Mouse (Mus musculus) B cell, adult 2 months (primary cell): ENCODE results near the gene Tra2a.
"Not testable (repeated sequence)": the region's sequence is repeated elsewhere in the genome, so short reads cannot be mapped to it uniquely, and the experiment has no call there.

ENCODE experiments used
- DNase-seq, 2 experiments: peaks; one replicate each; pipeline ENCODE4 v3.0.0; 2022

Gene Tra2a

DNA sequence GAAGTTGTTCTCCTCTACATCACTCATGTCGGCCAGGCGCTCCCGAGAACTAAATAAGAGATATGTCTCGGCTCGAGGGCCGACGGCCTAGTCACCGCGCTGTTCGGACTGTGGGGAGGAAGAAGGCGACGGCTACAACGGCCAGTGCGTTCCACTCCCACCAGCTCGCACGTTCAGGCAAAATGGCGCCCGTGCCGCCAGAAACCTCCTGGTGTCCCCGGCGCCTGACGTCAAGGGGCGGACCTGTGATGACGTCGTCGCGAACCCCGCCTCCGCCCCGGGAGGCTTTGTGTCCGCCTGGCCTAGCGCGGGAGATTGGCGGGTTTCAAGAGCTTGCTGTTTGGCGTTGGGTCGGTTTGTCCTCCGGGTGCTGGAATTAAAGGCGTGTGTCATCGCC, at the start of gene Tra2a:
Gene Tra2a, minus strand, starts transcription at position 187 of the 397 bp plus-strand sequence.
- DNase-seq = peak; percentile 99

DNA sequence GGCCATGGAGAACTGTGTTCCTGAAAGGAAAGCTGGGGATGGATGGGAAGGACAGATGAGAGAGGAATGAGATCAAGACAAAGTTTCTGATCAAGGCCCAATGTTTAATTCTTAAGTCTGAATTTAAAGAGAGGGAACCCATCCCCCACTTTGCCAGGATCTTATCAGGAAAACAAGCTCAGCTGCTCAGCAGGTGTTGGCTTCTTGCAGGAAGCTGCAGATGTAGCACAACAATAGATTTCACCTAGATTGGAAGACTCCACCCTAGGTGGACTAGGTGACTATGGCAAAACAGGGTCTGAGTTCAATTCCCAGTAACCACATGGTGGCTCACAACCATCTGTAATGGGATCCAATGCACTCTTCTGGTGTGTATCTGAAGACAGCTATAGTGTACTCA, 34.5 kb upstream of the Tra2a start:
- DNase-seq = no peak

DNA sequence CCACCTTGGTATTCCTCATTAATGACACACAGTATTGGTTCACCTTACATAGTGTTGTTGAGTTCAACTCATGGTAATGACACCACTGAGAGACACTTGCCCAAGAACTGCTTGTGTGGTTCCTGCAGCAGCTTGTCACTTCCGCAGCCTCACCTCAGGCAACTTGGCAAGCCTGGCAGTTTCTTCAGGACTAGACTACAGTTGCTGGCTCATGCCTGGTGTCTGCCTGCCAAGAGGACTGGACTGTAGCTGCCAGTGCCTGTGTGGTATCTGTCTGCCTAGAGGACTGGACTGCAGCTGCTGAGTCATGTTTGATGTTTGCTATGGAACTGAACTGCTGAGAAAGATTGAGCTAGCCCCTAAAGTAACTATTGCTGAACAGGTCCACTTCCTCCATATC, 18.3 kb upstream of the Tra2a start:
- no peak for DNase-seq

DNA sequence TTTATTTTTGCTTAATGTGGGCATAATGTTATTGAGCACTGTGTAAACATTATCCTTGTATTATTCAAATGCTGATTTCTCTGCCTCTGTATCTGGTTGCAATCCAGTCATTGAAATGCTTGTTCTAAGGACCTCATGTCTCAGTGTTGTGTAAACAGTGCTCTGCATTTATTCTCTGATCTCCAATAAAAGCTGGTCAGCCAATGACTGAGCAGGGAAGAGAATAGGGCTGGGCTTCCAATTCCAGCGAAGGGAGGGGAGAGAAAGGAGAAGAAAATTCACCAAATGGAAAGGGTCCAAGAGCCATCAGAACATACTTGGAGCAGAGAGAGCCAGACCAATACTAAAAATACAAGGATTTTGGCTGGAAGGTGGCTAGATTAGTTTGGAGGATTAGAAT, 17.1 kb upstream of the Tra2a start:
- no peak for DNase-seq

DNA sequence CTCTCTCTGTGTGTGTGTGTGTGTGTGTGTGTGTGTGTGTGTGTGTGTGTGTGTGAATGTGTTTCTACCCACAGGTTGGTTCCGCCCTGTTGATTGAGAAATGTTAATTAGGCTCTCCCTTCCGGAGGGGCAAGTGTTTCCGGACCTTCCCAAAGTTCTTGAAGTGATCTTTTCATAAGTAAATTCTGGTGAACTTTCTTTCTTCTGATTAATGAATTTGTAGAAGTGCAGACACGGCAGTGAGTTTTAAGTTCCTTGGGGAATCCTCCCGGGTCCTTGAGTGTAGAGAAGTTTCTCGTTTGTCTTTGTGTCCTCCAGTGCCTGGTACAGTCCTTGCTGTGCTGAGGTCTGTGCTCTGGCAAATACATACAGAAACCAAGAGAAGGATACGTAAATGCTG, 11.5 kb upstream of the Tra2a start:
- no peak for DNase-seq

DNA sequence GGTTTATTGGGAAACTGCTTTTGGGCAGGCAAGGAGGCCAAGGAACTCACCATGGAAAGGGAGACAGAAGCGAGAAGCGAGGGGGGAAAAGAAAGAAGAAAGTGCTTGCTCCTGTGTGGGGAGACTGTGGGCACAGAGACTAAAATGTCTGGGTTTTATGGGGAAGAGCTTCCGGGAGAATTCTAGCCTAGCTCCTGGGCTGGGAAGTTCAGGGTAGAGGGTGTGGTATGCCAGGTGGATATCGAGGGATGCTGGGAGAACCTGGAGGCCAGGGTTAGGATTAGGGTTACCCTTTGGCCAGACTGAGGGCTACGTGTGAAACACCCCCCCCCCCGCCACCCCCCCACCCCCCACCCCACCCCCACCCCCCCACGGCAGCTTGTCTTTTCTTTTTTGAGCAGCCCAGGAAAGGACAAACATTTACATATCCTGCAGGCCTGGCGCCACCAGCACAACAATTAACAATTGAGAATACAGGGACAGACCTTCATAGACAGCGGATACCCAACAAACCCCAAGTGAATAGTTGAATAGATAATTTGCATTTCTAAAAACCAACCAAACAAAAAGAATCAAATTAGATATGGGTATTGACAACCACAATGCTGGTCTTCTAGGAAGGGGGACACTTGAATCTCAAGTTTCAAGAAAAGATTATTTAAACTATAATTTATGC, 10.7 kb upstream of the Tra2a start:
- no peak for DNase-seq

DNA sequence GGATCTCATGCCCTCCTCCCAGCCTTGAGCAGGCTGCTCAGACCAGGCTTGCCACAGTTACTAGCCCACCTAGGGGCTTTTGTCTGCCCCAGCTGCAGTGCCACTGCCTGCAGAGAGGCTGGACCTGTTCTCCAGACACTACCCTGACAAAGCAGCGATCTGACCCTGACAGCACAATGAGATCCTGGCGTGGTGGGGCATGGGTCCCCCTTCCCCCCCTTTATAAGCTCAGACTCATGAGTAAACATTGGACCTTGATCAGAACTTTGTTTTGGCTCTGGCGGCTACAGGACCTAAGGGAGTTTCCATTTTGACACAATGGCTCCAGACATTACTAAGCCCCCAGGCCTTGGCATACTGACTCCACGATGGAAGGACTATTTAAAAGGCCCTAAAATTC, 10.1 kb upstream of the Tra2a start:
- no peak for DNase-seq

DNA sequence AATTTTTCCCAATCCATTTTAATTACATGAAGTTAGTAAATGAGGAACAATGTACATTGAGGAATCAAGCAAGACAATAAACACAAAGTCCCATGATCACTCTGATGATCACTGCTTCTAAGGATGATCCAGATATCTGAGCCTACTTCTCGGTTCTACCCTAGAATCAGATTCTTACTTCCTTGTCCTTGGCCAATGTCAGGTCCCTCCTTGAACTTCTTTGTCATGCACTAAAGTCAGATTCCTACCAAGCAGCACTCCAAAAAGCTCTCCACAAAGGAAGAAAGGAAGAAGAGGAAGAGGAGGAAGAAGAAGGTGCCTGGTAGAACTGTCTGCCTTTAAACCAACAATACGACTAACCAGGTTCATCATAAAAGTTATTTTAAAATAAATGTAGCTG, 9.0 kb upstream of the Tra2a start:
- no peak for DNase-seq

DNA sequence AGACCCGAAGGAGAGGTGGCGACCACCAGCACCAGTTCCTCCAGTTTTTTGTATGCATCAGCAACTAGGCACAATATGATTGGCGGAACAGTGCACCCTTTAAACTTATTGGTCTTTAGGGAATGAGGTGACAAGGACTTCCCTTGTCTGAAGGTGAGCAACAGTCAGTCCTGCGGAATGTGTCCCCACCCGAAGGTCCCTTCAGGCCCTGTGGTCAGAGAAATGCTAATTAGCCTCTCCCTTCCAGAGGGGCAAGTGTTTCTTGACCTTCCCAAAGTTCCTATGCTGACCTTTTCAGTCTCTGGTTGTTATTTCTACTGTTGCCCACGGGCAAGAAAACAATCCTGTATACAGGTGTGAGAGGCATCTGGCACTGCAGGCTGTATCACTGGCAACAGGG, 8.0 kb upstream of the Tra2a start:
- no peak for DNase-seq

DNA sequence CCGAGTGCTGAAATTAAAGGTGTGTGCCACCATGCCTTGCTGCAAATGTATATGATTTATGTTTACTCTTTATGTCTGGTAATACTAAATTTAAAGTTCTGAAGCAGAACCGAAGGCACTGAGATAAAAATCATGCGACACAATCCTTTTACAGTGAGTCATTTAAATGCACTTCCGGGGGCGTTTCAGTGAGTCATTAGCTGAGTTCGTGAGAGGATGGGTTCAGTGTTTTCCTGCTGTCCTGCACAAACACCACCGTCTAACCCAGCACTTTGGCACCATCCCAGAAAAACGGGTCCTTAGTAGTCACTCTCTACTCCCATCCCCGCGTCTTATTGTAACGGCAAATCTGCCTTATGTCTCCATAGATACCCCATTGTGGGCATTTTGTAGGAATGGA, 6.1 kb upstream of the Tra2a start:
- no peak for DNase-seq

DNA sequence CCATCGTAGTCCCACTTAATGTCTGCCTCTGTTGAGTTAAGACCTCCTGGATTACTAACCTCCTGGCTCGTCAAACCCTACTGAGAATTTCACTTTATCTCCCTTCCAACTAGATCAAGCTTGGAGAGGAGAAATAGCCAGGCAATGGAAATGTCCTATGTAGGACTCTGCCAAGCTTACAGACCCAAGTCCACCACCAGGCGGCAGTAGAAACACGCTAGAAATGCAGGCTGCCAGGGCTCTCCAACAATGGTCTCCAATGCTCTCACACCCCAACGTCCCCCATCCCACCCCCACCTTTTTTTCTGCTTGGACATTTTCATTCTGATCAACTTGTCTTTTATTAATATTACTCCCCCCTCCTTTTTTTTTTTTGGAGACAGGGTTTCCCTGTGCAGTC, 5.4 kb upstream of the Tra2a start:
- peak; percentile 88 to 89 for DNase-seq

DNA sequence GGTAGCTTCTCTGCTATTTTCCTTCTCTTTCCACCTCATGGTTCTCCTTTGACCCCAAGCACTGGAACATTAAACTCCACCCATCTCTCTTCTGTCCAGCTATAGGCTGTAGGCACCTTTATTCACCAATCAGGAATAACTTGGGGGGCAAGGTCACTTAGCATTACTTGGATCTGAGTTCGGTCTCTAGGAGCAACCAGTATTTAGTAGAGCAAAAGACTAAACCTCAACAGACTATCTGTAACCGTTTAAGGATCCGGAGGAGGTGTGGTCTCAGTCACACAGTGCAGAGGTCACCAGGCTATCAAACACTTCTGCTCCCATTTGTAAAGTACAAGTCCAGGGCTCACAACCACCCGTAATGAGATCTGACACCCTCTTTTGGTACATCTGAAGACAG, 3.9 kb upstream of the Tra2a start:
- no peak for DNase-seq

DNA sequence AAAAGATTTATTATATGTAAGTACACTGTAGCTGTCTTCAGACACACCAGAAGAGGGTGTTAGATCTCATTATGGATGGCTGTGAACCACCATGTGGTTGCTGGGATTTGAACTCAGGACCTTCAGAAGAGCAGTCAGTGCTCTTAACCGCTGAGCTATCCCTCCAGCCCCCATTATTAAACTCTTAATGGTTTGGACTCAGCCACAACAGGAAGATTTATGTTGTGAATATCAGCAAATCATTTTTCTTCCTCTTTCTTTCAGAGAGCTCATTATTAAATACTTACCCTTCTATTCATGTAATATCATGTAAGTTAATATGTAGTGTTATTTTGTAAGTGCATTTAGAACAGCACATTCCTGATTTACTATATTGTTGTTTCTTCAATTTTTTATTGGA, 1.4 kb upstream of the Tra2a start:
- DNase-seq = not testable (repeated sequence)

DNA sequence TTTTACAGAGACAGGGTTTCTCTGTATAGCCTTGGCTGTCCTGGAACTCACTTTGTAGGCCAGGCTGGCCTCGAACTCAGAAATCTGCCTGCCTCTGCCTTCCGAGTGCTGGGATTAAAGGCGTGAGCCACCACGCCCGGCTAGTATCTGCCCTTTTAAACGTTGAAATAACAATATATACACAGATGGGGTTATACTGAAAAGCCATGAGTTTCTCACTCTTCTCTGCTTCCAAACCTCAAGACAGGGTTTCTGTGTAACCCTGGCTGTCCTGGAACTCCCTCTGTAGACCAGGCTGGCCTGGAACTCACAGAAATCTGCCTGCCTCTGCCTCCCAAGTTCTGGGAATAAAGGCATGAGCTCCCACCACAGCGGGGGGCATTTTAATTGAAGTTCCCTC, 613 bp upstream of the Tra2a start:
- not testable (repeated sequence) for DNase-seq

DNA sequence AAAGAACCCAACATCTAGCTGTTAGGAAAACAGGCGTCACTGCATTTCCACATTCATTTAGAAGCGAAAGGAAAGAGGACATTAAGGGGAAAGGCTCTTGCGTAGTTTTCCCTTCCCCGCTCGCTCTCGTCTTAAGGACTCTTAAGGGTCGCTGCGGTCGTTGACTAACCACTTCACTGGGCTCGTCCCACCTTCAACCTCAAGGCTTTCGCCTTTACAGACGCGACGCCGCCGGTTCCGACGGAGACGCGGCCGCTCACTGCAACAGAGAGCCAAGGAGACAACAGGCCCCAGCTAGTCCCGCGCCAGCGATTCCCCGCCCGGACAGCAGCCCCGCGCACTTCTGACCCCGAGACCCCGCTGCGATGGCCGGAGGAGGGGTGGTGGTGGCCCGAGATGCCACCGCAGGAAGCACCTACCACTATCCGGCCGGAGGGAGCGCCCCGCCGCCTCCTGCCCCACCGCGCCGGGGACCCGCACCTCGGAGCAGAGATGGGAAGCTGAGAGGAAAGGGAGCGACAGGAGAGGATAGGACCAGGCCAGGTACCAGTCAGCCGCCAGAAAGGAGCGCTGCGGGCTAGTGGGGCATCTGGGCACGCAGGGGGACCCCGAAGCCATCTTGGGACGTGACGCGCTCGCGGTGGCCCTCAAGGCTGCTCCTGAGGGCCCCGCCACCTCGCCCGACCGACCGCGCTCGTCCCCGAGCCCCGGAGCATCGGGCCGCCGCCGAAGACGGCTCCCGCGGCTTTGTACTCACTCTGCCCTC, 569 bp downstream of the Tra2a start:
- no peak for DNase-seq

DNA sequence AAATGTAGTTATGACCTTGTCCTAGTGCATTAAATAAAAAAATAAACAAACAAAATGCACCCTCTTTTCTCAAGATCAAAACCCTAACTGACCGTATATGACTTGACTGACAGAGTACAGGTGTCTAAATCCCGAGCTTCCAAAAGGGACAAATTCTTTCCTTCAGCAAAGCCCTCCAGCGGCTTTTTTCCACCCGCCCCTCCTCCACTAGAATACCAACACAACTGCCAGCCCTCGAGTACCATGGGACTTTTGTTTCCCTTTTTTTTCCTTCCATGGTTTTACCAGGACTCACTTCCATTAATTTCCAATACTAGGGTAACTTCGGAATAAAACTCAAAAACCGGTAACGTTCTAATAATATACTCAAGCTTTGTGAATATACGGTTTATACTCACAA, 1.4 kb downstream of the Tra2a start:
- DNase-seq = no peak

DNA sequence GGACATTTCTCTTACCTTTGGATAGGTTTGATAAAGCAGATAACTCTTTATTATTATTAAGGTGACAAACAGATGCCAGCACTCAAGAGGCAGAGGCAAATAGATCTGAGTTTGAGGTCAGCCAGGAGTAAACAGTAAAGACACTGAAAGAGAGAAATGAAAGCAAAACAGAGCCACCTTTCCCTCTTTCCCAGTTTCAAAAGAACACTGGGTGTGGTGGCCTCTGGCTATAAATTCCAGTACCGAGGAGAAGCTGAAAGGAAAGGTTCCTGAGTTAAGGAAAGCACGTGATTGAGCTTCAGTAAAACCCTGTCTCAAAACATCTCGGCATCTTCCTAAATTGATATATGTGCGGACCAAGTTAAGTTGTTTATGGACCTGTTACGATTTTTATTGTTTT, 4.1 kb downstream of the Tra2a start:
- no peak for DNase-seq

DNA sequence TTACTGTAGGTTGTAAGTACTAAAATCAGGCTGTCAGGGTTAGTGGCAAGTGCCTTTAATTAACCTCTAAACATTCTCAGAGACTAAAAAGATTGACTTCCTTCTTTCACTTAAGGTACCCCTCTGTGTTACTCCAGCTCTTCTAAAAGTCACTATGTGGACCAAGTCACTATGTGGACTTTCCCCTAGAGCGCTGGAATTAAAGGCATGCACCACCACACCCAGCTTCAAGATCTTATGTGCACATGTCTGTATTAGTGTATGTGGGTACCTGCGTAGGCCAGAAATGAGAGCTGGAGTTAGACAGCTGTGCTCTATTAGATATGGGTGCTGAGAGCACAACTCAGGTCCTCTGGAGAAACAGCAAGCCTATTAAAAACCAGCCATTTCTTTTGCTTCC, 6.0 kb downstream of the Tra2a start:
- DNase-seq = no peak

DNA sequence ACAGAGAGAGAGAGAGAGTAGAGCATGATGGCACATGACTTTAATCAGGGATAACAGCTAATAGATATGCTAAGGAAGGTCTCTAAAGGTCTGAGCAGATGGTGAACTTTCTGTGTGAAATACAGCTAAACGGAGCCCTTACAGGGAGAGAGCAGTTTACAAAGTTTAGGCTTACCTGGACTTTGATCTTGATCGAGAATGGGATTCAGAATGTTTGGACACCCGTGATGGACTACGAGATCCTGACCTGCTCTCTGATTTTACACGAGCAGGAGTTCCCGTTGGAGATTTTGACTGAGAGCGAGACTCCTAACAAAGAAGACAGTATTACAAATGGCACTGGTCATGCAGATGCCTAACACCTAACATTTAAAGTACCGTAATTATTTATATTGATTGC, 11.6 kb downstream of the Tra2a start:
- DNase-seq = no peak

DNA sequence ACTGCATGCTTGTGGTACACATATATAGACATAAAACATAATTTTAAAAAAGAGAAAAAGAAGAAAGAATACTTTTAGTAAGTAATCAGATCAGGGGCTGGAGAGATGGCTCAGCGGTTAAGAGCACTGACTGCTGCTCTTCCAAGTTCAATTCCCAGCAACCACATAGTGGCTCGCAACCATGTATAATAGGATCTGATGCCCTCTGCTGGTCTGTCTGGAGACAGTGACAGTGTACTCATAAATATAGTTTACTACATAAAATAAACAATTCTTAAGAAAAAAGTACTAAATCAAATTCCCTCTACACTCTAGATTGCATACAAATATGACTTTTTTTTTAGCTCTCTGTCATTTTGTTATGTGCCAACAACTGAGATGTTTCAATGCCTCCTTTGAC, 12.6 kb downstream of the Tra2a start:
- no peak for DNase-seq

DNA sequence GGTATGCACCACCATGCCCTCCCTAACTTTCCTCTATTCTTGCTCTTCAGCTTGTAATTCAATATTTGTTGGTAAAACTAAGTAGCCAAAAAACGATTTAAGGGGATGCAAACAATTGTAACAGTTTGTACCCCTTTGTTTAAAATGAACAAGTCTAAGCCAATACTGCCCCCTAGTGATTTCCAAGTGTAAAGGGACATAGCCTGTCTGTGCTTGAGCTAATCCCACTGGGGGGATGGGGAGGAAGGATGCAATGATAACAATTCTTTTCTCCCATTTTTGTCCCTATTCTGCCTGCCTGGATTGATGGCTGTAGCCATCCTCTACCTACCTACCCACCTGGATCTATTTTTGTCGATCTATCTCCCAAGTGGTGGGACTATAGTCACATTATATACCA, 16.6 kb downstream of the Tra2a start:
- DNase-seq = no peak

DNA sequence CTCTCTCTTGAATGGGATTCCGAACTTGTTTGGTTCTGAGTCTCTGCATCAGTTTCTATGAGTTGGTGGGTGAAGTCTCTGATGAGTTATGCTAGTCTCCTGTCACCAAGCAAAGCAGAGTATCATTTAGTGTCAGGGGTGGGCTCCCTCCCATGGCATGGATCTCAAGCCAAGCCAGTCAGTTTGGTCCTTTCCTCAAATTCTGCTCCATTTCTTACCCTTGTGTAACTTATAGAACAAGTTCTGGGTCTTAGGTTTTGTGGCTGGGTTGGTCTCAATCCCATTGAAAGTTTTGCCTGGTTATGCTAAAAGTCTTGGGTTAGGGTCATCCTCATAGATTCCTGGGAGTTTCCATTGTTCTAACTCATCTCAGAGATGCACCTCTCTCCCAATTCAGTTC, 21.5 kb downstream of the Tra2a start:
- no peak for DNase-seq

DNA sequence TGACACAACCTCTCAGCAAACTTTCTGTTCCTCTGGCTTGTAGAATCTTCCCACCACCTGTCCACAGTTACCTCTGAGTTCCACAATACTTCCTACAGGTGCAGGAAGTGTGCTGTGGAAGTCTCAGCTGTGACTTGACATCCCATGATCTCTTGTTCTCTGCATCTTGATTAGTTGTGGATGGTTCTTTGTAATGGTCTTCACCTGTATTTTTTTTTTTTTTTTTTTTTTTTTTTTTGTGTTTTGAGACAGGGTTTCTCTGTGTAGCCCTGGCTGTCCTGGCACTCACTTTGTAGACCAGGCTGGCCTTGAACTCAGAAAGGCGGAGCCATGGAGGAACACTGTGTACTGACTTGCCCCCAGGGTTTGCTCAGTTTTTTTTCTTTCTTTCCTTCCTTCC, 22.3 kb downstream of the Tra2a start:
- no peak for DNase-seq

DNA sequence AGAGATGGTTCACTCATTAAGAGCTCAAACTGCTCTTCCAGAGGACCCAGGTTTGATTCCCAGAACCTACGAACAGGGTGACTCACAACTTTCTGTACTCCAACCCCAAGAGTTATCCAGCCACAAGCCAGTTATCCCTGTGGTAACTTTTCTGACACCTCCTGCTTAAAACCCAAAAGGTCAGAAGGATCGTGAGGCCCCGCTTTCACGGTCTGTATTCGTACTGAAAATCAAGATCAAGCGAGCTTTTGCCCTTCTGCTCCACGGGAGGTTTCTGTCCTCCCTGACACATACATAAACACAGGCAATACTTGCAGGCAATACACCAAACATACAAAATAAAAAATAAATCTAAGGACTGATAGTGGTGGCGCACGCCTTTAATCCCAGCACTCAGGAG, 27.5 kb downstream of the Tra2a start:
- peak; percentile 100 for DNase-seq

DNA sequence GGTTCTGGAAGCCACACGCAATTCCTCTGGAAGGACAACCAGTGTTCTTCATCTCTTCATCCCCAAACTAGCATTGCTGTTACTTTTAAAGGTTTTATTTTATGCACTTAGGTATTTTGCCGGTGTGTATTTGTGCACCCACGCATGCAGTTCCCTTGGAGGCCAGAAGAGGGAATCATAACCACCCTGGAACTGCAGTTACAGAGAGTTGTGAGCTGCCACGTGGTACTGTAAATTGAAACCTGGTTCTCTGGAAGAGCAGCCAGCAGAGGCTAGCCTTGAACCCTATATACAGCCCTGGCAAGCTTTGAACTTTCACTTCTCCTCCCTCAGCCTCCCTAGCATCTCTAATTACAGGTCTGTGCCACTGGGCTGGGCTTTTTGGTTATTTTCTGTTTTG, 30.5 kb downstream of the Tra2a start:
- peak in 1 of 2 experiments; percentile 44 for DNase-seq
